Mouse (Mus musculus) stomach, embryonic 14.5 days (tissue): ENCODE measurements around the gene Card11. TPM values are rescaled to one million over a fixed set of nuclear protein-coding genes. Genes with fewer than 3 reads are reported as not detected.

Source experiments
- ATAC-seq: fragments of 200-750 bp; cut with Nextera tagmentation; 2 replicates; pipeline ENCODE4 v1.8.0; 2017; ENCODE audit warnings: low read depth, moderate TSS enrichment; ENCODE audit not compliant: insufficient number of reproducible peaks, insufficient read depth, low FRiP score
- H3K27ac ChIP-seq: fragments of 300-500 bp; sonication (generic); 2 replicates; pipeline ENCODE4 v1.5.1; 2014; ENCODE audit warnings: mild to moderate bottlenecking, low read length, moderate library complexity, mixed read lengths
- H3K27me3 ChIP-seq: fragments of 300-500 bp; sonication (generic); 2 replicates; pipeline ENCODE4 v1.6.1; 2014; ENCODE audit warnings: low read length, control low read depth, mixed read lengths; ENCODE audit not compliant: control insufficient read depth, insufficient read depth
- H3K36me3 ChIP-seq: fragments of 300-500 bp; sonication (generic); 2 replicates; pipeline ENCODE4 v1.6.1; 2014; ENCODE audit warnings: mild to moderate bottlenecking, control low read depth, low read length, moderate library complexity, mixed read lengths; ENCODE audit not compliant: control insufficient read depth, insufficient read depth
- H3K4me1 ChIP-seq: fragments of 300-500 bp; sonication (generic); 2 replicates; pipeline ENCODE4 v1.6.1; 2014; ENCODE audit warnings: low read length, control low read depth, mixed read lengths; ENCODE audit not compliant: control insufficient read depth, insufficient read depth
- H3K4me2 ChIP-seq: fragments of 300-500 bp; sonication (generic); replicated peaks from 2 replicates; pipeline ENCODE4 v1.6.1; 2014; ENCODE audit warnings: low read depth, low read length, control low read depth
- H3K4me3 ChIP-seq: fragments of 300-500 bp; sonication (generic); 2 replicates; pipeline ENCODE4 v1.5.1; 2014; ENCODE audit warnings: low read depth, low read length, control low read depth
- H3K9ac ChIP-seq: fragments of 300-500 bp; sonication (generic); replicated peaks from 2 replicates; pipeline ENCODE4 v1.6.1; 2014; ENCODE audit warnings: low read depth, mild to moderate bottlenecking, control low read depth, low read length, moderate library complexity, mixed read lengths
- H3K9me3 ChIP-seq: fragments of 300-500 bp; sonication (generic); 2 replicates; pipeline ENCODE4 v1.6.1; 2016; ENCODE audit warnings: low read depth, low read length, control low read depth; ENCODE audit not compliant: control insufficient read depth
- WGBS: fragments of 180-500 bp; shearing (Covaris S2); extraction: QIAGEN DNeasy Blood & Tissue Kit; methylation state at CpG from one replicate; pipeline ENCODE4 v1.1.7; 2014; 5-methylcytosine and 5-hydroxymethylcytosine counted together
- polyA plus RNA-seq: library from polyadenylated mRNA; unstranded; fragments of >200 nt; fragmentation: Nextera tagmentation; extraction: Ambion mirVana; gene quantifications from 2 replicates; pipeline ENCODE4 v1.2.1, GENCODE M21; 2014

Card11 gene
- polyA plus RNA-seq, 1 experiment from 2014 or later = 0.72 TPM

DNA sequence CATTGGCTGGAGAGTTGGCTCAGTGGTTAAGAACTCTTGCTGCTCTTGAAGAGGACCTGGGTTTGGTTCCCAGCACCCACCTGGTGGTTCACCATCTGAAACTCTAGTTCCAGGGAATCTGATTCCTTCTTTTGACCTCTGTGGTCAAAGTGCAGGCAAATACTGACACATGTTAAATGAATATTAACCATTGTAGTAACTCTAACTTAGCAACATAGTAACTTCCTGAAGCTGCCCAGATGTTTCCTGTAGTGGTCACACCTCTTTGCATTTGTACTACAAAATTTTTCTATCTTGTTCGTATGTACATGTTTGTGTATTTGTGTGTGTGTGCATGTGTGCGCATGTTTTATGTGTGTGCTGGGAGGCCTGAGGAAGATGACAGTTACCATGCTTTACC, 20.3 kb downstream of the Card11 start:
- Histone ChIP-seq H3K4me1 (no peaks in the 10 kb centered on the region), H3K27me3 (no peaks in the 10 kb centered on the region), H3K27ac (no peak overlapping the region), H3K9ac (no peak overlapping the region), H3K4me3 (no peak overlapping the region), H3K9me3 (no peaks in the 10 kb centered on the region), H3K4me2 (no peak overlapping the region), H3K36me3 (no peaks in the 10 kb centered on the region)
- no peak for ATAC-seq
- WGBS = 88% methylated on average over 2 of the region's 2 CpGs

DNA sequence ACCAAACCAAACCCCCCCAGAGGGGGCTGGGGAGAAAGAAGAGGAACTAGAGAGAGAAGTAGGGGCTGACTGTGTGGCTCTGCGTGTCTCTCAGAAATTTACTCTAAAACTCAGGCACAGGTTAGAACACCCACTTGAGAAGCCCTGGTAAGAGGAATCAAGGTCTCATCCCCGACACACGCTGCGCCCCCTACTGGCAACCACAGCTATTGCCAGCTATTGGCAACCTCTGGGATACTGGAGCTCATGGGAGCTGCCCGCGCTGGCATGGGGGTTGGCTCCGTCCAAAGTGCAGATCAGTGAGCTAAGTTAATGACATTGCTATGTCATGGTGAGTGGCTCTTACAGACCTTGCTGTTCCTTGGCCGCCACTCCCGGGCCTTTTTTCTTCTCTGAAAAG, 37.4 kb downstream of the Card11 start:
- no peak for ATAC-seq
- Histone ChIP-seq H3K4me3 (no peak overlapping the region), H3K9ac (no peak overlapping the region), H3K4me2 (no peak overlapping the region), H3K4me1 (no peaks in the 10 kb centered on the region), H3K36me3 (no peaks in the 10 kb centered on the region), H3K27me3 (no peaks in the 10 kb centered on the region), H3K27ac (no peak overlapping the region), H3K9me3 (no peaks in the 10 kb centered on the region)
- WGBS = 41% methylated on average over 9 of the region's 9 CpGs

DNA sequence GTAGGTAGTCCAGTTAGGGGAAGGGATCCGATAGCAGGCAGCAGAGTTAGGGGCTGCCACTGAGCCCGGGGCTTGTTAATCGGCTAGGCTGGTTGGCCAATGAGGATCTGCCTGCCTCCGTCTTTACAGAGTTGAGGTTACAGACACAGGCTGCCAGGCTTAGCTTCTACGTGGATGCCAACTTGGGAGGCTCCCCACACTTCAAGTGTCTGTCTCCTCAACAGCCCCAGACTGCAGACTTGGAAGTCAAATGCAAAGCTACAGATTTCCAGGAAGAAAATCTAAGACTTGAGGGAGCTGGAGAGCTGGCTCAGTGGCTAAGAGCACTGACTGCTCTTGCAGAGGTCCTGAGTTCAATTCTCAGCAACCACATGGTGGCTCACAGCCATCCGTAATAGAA, 39.6 kb downstream of the Card11 start:
- Histone ChIP-seq H3K9me3 (no peaks in the 10 kb centered on the region), H3K27me3 (no peaks in the 10 kb centered on the region), H3K9ac (no peak overlapping the region), H3K4me3 (no peak overlapping the region), H3K27ac (no peak overlapping the region), H3K4me2 (no peak overlapping the region), H3K36me3 (no peaks in the 10 kb centered on the region), H3K4me1 (no peaks in the 10 kb centered on the region)
- no peak for ATAC-seq
- WGBS = 87% methylated on average over 6 of the region's 6 CpGs

DNA sequence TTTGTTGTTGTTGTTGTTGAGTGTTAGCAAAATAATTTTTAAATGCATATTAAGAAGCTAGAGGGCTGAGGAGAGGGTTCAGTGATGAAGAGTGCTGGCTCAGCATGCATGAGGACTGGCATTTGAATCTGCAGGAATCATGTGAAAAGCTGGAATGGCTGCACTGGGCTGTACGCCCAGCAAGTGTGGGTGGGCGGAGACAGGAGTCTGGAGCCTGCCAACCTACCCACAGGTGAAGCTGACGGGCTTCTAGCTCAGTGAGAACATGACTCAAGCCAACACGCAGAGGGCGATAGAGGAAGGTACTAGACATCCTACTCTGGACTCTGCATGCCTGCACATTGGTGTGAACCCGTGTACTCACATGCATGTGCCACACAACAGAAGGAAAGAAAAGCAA, 41.2 kb downstream of the Card11 start:
- ATAC-seq = no peak
- Histone ChIP-seq H3K9ac (no peak overlapping the region), H3K4me1 (no peaks in the 10 kb centered on the region), H3K4me2 (no peak overlapping the region), H3K36me3 (no peaks in the 10 kb centered on the region), H3K27me3 (no peaks in the 10 kb centered on the region), H3K27ac (no peak overlapping the region), H3K4me3 (no peak overlapping the region), H3K9me3 (no peaks in the 10 kb centered on the region)
- 59% methylated on average over 6 of the region's 6 CpGs for WGBS

DNA sequence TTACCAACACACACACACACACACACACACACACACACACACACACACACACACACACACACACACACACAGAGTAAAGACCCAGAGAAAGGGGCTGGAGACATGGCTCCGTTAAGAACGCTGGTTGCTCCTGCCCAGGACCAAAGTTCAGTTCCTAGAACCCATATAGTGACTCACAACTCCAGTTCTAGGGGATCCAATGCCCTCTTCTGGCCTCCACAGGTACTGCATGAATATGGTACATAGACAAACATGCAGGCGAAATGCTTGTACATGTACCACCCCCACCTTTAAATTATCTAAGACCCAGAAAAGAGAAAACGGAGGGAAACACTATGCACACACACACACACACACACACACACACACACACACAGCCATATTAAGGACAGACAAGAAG, 43.3 kb downstream of the Card11 start:
- no peak overlapping the region for H3K9ac ChIP-seq
- H3K36me3 ChIP-seq = no peaks in the 10 kb centered on the region
- no peaks in the 10 kb centered on the region for H3K9me3 ChIP-seq
- no peak overlapping the region for H3K4me3 ChIP-seq
- H3K4me1 ChIP-seq = no peaks in the 10 kb centered on the region
- no peak for ATAC-seq
- no peaks in the 10 kb centered on the region for H3K27me3 ChIP-seq
- H3K27ac ChIP-seq = no peak overlapping the region
- 89% methylated on average over 4 of the region's 4 CpGs for WGBS
- H3K4me2 ChIP-seq = no peak overlapping the region

DNA sequence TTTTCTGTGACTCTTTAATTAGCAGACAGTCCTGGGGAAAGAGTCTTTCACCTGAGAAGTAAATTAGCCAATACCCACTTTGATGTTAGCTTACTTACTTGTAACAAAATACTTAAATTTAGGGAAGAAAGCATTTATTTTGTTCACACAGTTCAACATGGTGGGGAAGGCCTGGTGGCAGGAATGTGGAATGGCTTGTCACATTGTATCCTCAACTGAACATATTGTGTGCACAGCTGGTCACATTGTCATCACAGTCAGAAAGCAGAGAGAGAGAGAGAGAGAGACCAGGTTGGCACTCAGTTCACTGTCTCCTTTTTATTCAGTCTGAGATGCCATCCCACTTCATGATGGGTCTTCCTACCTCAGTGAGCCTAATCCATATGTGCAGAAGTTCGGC, 44.7 kb downstream of the Card11 start:
- WGBS = 92% methylated on average over 1 of the region's 1 CpGs
- no peaks in the 10 kb centered on the region for H3K4me1 ChIP-seq
- H3K27ac ChIP-seq = no peak overlapping the region
- H3K9me3 ChIP-seq = no peaks in the 10 kb centered on the region
- no peak for ATAC-seq
- no peaks in the 10 kb centered on the region for H3K36me3 ChIP-seq
- H3K9ac ChIP-seq = no peak overlapping the region
- no peak overlapping the region for H3K4me3 ChIP-seq
- no peaks in the 10 kb centered on the region for H3K27me3 ChIP-seq
- H3K4me2 ChIP-seq = no peak overlapping the region

DNA sequence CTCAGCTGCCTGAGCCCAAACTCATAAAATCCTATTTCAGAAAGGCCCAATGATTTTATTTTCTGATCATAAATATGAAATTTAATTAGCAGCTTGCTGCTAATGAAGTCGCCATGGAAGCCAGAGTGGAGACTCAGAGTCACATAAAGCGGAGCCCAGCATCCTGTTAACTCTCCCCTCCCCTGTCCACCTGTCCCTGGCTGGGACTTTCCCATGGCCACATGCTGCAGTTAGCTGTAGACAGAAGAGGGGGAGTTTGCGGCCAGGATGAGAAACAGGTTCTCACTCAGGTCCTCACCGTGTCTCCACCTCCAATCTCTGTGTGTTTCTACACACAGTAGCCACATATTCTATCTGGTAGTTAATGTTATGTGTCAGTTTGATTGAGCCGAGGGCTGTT, 48.6 kb downstream of the Card11 start:
- Histone ChIP-seq H3K27me3 (no peaks in the 10 kb centered on the region), H3K4me1 (no peaks in the 10 kb centered on the region), H3K36me3 (no peaks in the 10 kb centered on the region), H3K9ac (no peak overlapping the region), H3K4me3 (no peak overlapping the region), H3K4me2 (no peak overlapping the region), H3K9me3 (no peaks in the 10 kb centered on the region), H3K27ac (no peak overlapping the region)
- 90% methylated on average over 5 of the region's 5 CpGs for whole genome bisulfite sequencing
- no peak for ATAC-seq

DNA sequence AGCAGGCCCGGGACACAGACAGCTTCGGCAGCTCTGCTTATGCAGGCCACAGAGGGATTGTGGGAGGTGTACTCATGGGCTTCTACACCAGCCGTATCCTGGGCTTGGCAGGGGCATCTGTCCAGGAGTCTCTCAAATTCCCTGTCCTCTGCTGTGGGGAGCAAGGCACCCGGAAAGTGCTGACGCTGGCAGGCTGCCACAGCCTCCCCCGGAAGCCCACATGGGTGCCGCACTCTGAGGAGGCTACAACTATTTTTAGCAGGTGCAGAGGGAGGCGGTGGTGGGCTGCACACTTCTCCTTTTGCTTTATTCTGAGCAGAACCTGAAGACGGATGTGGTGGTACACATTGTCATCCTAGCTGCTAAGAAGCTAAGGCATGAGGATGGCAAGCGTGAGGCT, 52.4 kb downstream of the Card11 start:
- whole genome bisulfite sequencing = 63% methylated on average over 10 of the region's 10 CpGs

DNA sequence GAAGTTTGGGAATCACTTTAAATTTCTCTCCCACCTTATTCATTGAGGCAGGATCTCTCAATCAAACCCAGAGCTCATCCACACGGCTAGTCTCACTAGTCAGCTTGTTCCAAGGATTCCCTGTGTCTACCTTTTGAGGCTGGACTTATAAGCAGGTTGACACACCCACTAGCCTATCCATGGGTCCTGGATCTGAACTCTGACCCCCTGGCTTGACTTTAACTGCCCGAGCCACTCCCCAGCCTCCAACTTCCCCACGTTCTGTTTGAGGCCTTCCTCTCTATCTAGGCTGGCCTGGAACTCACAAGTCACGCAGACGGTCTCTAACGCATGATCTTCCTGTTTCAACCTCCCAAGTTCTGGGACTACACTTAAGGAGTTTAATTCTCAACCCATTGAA, 54.3 kb downstream of the Card11 start:
- Histone ChIP-seq H3K27me3 (no peaks in the 10 kb centered on the region), H3K27ac (no peak overlapping the region), H3K4me1 (no peaks in the 10 kb centered on the region), H3K4me3 (no peak overlapping the region), H3K9me3 (no peaks in the 10 kb centered on the region), H3K9ac (no peak overlapping the region), H3K36me3 (no peaks in the 10 kb centered on the region), H3K4me2 (no peak overlapping the region)
- no peak for ATAC-seq
- WGBS = 81% methylated on average over 6 of the region's 6 CpGs

More for the DNA sequence above, 52.4 kb downstream of the Card11 start:
- H3K4me1 ChIP-seq = no peaks in the 10 kb centered on the region
- H3K9me3 ChIP-seq = no peaks in the 10 kb centered on the region
- no peak overlapping the region for H3K4me2 ChIP-seq
- H3K27ac ChIP-seq = no peak overlapping the region
- no peak overlapping the region for H3K9ac ChIP-seq
- ATAC-seq = no peak
- H3K4me3 ChIP-seq = no peak overlapping the region
- no peaks in the 10 kb centered on the region for H3K36me3 ChIP-seq
- H3K27me3 ChIP-seq = no peaks in the 10 kb centered on the region
